Mouse (Mus musculus): ENCODE measurements around the gene Irf3.

The Irf3 gene

DNA sequence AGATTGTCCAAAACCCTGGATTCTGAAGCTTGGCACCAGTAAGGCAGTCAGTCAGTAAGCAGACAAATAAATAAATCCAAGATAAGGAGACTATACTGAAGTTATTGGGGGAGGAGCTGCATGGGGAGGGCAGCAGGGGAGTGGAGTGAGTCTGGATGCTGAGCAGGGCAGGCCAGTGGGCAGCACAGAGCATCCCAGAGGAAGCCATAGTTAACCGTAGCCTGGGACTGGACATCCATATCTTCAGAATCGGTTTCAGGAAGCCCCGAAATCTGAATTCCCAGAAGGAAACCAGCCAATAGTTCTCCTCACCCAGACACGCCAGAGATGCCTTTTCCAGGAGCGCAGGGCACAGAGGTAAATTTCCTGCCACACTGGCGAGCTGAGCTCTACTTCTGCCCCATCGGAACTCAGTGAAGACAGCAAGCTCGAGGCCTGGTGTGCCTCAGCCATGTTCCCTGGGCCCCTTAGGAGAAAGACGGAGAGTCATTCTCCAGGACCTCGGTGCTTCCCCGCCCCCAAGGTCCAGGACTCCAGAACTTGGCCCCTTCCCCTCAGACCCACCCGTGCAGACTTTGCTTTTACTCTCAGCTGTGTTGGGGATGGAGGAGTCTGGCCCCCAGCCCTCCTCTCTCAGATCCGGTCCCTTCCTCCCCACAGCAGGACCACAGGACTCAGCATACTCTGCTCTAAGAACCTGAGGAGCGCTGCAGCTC is 23.9 kb upstream of the Irf3 start:
- DNase-seq (ENCODE audit: low read depth, low spot score) = peak; percentile 48

- peak; percentile 98 for DNase-seq (ENCODE audit: low read depth, low spot score)
Measured at GRCm38 (mm10) chr7:44974383-44975116, 22.9 kb upstream of the Irf3 start, which contains the start of gene Cpt1c. Gene Cpt1c, minus strand, starts transcription at chr7:44974851.

DNA sequence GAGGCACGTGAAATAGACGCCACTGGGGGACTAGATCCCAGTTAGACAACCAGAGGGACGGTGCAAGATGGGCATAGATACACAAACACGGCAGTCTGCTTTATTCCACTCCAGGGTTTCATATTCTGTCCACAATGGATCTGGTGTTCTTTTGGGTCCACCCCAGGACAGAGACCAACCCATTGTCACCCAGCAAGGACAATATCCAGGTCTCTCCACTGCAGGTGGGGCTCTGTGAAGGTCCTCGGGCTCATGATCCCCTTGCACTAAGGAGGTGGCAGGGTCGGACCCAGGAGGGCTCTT is 22.4 kb upstream of the Irf3 start:
- no peak for DNase-seq (ENCODE audit: low read depth, low spot score)

DNA sequence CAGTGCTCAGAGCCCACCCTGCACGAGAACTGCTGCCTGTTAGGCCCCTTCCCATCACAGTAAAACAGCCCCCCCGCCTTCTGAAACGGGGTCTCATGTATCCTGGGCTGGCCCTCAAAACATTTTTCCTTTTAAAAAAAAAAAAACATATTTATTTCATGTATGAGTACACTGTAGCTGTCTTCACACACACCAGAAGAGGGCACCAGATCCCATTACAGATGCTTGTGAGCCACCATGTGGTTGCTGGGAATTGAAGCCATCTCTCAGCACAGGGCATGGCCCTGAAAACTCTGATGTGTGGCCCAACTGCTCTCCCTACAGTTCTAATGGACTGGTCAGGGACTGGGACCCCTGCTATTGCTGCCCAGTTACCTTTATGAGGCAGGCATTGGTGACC is 19.1 kb upstream of the Irf3 start:
- DNase-seq (ENCODE audit: low read depth, low spot score) = no peak

DNA sequence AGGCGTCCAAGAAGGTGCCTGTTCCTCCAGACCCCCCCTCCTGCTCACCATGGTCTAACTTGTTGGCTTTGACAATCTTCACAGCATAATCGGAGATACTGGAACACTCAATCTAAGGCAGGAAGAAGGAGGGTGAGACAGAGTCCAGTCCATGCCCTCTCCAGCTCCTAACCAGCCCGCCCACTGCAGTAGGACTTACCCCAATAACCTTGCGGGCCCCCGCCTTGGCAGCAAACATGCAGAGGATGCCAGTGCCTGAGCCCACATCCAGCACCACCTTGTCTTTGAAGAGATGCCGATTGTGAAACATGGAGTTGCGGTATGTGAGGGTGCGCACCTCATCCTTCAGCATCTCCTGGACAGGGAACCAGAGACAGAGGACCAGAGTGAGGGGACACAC is 15.9 kb upstream of the Irf3 start:
- no peak for DNase-seq (ENCODE audit: low read depth, low spot score)

- peak; percentile 86 for DNase-seq (ENCODE audit: low read depth, low spot score)
Measured at GRCm38 (mm10) chr7:44983085-44983484, 14.4 kb upstream of the Irf3 start.

- no peak for DNase-seq (ENCODE audit: low read depth, low spot score)
Measured at GRCm38 (mm10) chr7:44983944-44984832, 13.3 kb upstream of the Irf3 start.

DNA sequence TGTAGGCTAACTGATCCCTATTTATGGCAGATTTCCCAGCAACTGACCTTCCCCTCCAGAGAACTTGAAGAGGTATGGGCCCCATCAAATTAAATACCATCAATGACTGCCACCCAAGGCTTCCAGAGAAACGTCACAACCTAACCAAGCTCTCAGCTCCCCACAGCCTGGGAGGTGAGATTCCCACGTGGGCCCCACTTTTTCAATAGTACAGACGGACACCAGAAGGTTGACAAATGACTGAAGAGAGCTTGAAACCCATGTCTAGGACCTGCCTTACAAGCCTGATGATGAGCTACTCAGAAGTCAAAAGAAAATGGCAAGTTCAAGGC is 12.6 kb upstream of the Irf3 start:
- no peak for DNase-seq (ENCODE audit: low read depth, low spot score)

DNA sequence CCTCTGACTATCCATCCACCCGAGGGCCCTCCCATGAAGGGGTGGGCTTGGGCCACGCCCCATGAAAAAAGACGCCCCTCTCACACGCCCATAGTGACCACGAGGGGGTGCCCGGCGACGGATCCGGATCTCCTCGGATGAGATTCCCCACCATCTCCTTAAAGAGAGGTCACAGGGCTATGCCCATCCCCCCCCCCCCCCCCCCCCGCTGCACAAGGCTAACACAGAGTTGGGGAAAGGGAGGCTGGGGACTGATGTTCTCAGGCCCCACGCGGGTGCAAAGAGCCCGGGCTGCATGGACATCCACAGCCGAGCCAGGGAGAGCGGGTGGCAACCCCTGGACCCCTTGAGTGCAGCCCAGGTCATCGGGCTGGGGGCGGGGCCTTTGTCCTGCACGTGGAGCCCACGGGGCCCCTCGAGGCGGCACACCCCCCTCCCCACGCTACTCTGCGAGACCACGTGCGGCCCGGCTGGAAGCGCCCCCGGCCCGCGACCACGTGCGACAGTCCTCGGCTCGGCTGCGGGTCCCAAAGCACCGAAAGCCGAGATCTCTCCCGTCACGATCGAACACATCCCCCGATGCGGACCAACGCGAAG is 11.8 kb upstream of the Irf3 start:
- peak; percentile 94 for DNase-seq (ENCODE audit: low read depth, low spot score)

- DNase-seq (ENCODE audit: low read depth, low spot score) = peak; percentile 100
Measured at GRCm38 (mm10) chr7:44986192-44986878, 11.1 kb upstream of the Irf3 start, which contains the start of gene Prmt1. Gene Prmt1, minus strand, starts transcription at chr7:44986568.

GRCm38 (mm10) chr7:44986879-44987718 is 10.3 kb upstream of the Irf3 start:
- DNase-seq (ENCODE audit: low read depth, low spot score) = no peak

- no peak for DNase-seq (ENCODE audit: low read depth, low spot score)
Measured at GRCm38 (mm10) chr7:44996672-44997071, 776 bp upstream of the Irf3 start.

DNA sequence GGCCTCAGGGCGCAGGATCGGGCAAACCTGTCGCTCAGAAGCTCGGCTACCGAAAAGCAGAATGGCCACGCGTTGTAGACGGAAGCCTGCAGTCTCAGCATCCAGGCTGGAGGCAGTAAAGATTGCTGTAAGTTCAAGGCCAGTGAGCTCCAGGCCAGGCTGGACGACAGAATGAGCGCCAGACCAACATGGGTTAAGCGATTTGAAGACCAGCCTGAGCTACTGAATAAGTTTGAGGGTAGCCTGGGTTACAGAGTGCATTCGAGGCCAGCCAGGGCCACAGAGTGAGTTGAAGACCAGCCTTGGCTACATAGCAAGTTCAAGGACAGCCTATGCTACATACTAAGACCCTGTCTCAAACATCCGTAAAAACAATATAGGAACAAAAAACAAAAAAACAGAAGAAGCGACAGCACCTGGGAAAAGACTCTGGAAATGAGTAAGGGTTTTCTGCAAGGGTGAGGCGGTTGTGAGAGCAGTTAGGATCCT is 536 bp downstream of the Irf3 start:
- peak; percentile 48 for DNase-seq (ENCODE audit: low read depth, low spot score)

GRCm38 (mm10) chr7:44998501-44998955 is 1.1 kb downstream of the Irf3 start, which contains the start of gene Bcl2l12:
Gene Bcl2l12, minus strand, starts transcription at chr7:44998712.
- DNase-seq (ENCODE audit: low read depth, low spot score) = peak; percentile 71

DNA sequence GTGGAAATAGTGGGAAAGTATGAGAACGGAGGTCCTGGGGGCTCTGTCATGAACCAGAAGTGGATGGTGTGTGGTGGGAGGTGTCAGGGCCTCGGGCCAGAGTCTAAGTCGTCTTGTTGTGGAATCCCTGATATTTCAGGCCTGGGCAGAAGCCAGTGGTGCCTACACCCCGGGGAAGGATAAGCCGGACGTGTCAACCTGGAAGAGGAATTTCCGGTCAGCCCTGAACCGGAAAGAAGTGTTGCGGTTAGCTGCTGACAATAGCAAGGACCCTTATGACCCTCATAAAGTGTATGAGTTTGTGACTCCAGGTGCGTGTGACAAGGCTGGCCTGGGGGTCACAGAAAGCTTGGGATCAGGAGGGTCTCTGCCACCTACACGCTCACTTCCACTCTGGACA is 2.3 kb downstream of the Irf3 start:
- DNase-seq (ENCODE audit: low read depth, low spot score) = no peak

DNA sequence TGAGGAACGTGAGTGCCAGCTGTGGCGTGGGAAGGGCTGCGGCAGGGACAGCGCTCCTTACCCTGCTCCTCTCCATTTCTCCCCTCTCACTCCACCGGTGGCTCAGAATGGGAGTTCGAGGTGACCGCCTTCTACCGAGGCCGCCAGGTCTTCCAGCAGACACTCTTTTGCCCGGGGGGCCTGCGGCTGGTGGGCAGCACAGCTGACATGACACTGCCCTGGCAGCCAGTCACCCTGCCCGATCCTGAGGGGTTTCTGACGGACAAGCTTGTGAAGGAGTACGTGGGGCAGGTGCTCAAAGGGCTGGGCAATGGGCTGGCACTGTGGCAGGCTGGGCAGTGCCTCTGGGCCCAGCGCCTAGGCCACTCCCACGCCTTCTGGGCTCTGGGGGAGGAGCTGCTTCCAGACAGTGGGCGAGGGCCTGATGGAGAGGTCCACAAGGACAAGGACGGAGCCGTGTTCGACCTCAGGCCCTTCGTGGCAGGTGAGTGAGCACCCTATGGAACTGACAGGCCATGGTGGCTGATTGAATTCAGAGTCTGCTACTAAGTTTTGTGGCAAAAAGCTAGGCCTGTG is 3.2 kb downstream of the Irf3 start:
- DNase-seq (ENCODE audit: low read depth, low spot score) = no peak

- no peak for DNase-seq (ENCODE audit: low read depth, low spot score)
Measured at GRCm38 (mm10) chr7:45002440-45002839, 5.0 kb downstream of the Irf3 start.

- no peak for DNase-seq (ENCODE audit: low read depth, low spot score)
Measured at GRCm38 (mm10) chr7:45004546-45004945, 7.1 kb downstream of the Irf3 start.

DNA sequence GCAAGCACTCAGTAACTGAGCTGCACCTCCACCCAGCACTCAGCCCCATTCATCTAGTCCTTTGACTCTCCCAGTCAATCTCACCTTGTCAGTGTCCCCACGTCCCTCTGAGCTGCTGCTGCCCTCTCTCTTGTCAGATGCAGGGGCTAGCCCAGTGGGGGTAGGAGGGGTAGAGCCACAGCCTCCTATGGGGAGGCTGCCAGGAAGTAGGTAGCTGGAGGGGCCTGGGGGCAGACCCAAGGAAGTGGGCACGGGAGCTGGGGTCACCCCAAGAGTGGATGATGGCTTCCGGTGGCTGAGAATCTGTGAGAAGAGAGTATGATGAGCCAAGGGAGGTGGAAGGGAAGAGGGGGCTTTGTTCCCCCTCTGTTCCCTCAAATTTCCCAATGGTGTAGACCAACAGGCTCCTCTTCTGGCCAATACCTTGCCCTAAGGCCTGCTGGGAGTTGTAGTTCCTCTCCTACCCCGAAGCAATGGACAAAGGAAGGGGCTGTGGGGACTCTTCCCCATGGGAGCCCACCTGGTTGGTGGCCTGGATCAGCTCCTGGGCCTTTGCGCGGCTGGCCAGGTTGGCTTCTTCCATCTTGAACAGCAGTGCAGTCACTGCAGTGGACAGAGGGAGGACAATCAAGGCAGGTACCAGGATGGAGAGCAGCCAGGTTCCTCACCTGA is 8.0 kb downstream of the Irf3 start:
- no peak for DNase-seq (ENCODE audit: low read depth, low spot score)
